Mouse (Mus musculus) myocyte (in vitro differentiated cells): ENCODE results near the gene Unc5c. TPM values are rescaled to one million over a fixed set of nuclear protein-coding genes. Genes with fewer than 3 reads are reported as not detected.

ENCODE experiments used
- H3K27me3 ChIP-seq: one replicate; pipeline ENCODE4 v1.6.1; 2011; ENCODE audit not compliant: control insufficient read depth, insufficient read depth, insufficient read length
- H3K36me3 ChIP-seq: one replicate; pipeline ENCODE4 v1.6.1; 2011; ENCODE audit not compliant: control insufficient read depth, insufficient read depth
- H3K4me2 ChIP-seq: one replicate; pipeline ENCODE4 v1.6.1; 2011; ENCODE audit warnings: low read depth, control low read depth
- H3K4me3 ChIP-seq: one replicate; pipeline ENCODE4 v1.5.1; 2011; ENCODE audit warnings: mild to moderate bottlenecking, control low read depth, moderate library complexity
- H3K79me2 ChIP-seq: one replicate; pipeline ENCODE4 v1.6.1; 2011; ENCODE audit not compliant: control insufficient read depth, insufficient read depth
- H3ac ChIP-seq: one replicate; pipeline ENCODE4 v1.6.1; 2011; ENCODE audit not compliant: control insufficient read depth, insufficient read length
- CEBPB ChIP-seq: IDR thresholded peaks from 2 replicates; pipeline ENCODE4 v1.6.1; 2011; ENCODE audit warnings: mild to moderate bottlenecking, moderate library complexity; ENCODE audit not compliant: poor library complexity, insufficient read depth, severe bottlenecking
- E2F4 ChIP-seq: IDR thresholded peaks from one replicate; pipeline ENCODE4 v1.6.1; 2011; ENCODE audit warnings: mild to moderate bottlenecking, control low read depth, moderate library complexity; ENCODE audit not compliant: insufficient read depth
- MAX ChIP-seq: IDR thresholded peaks from one replicate; pipeline ENCODE4 v1.6.1; 2011; ENCODE audit warnings: low read depth, mild to moderate bottlenecking, control low read depth
- MYOD1 ChIP-seq, 3 experiments: IDR thresholded peaks; one replicate each; pipeline ENCODE4 v1.6.1; 2011; ENCODE audit warnings: control low read depth in 2 of 3, low read depth in 2 of 3, mild to moderate bottlenecking in 2 of 3, moderate library complexity in 1 of 3; ENCODE audit not compliant: insufficient read length in 2 of 3, control insufficient read depth in 1 of 3
- MYOG ChIP-seq, 3 experiments: IDR thresholded peaks; one replicate each; pipeline ENCODE4 v1.6.1; 2011; ENCODE audit warnings: control low read depth in 2 of 3, low read depth in 2 of 3, mild to moderate bottlenecking in 2 of 3; ENCODE audit not compliant: insufficient read length in 2 of 3, control insufficient read depth in 1 of 3, insufficient read depth in 1 of 3
- POLR2A ChIP-seq: IDR thresholded peaks from one replicate; pipeline ENCODE4 v1.6.1; 2011; ENCODE audit warnings: low read depth, mild to moderate bottlenecking, control low read depth, moderate library complexity; ENCODE audit not compliant: insufficient read length
- POLR2AphosphoS2 ChIP-seq: IDR thresholded peaks from one replicate; pipeline ENCODE4 v1.6.1; 2011; ENCODE audit warnings: low read depth, control low read depth; ENCODE audit not compliant: insufficient read length
- REST ChIP-seq: IDR thresholded peaks from one replicate; pipeline ENCODE4 v1.6.1; 2011; ENCODE audit warnings: mild to moderate bottlenecking, control low read depth, moderate library complexity; ENCODE audit not compliant: insufficient read depth, insufficient read length
- SRF ChIP-seq: IDR thresholded peaks from one replicate; pipeline ENCODE4 v1.6.1; 2011; ENCODE audit warnings: low read depth; ENCODE audit not compliant: control insufficient read depth, insufficient read length
- TCF12 ChIP-seq: IDR thresholded peaks from one replicate; pipeline ENCODE4 v1.6.1; 2011; ENCODE audit warnings: mild to moderate bottlenecking, control low read depth; ENCODE audit not compliant: poor library complexity, insufficient read depth, severe bottlenecking
- TCF3 ChIP-seq: IDR thresholded peaks from one replicate; pipeline ENCODE4 v1.6.1; 2011; ENCODE audit warnings: low read depth, control low read depth; ENCODE audit not compliant: insufficient read length
- USF1 ChIP-seq: IDR thresholded peaks from one replicate; pipeline ENCODE4 v1.6.1; 2011; ENCODE audit warnings: low read depth, mild to moderate bottlenecking, control low read depth, moderate library complexity
- polyA plus RNA-seq: library from polyadenylated mRNA; unstranded; fragments of >200 nt; fragmentation: generic; extraction: Trizol; gene quantifications from one replicate; pipeline ENCODE4 v1.2.1, GENCODE M21; 2012; ENCODE audit warnings: missing spikeins

Gene Unc5c
- polyA plus RNA-seq, 1 experiment: 1.00 TPM

DNA sequence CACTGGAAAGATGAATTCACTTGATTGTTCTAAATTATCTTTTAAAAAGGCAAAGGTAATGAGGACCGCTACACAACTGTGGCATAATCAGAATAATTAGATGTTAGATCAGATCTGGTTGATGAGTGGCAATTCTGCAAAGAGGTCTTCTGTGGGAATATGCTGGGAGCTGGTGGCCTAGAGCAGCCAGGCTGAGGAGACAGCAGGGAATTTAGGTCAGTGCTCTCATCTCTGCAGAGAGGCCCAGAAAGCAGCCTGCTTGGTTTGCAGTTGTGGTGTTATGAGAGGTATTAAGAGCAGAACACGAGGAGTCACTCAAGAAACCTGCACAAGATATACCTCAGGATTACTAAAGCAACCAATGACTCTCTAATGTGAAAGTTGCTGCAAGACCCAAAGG, 133.9 kb downstream of the Unc5c start:
- no peaks in the 10 kb centered on the region for H3K27me3 ChIP-seq
- H3K36me3 ChIP-seq: no peaks in the 10 kb centered on the region
- TF ChIP-seq SRF (no peak), POLR2AphosphoS2 (no peak), TCF3 (no peak), MYOD1 (IDR thresholded peaks at IDR 0.05; ENCODE audit: control insufficient read depth in 1 of 3, insufficient read length in 2 of 3, low read depth in 2 of 3) (no peak), POLR2A (no peak), REST (no peak), MYOG (IDR thresholded peaks at IDR 0.05; ENCODE audit: control insufficient read depth in 1 of 3, insufficient read depth in 1 of 3, insufficient read length in 2 of 3, low read depth in 2 of 3) (no peak), MAX (no peak)
- H3K4me2 ChIP-seq: no peak overlapping the region
- no peak overlapping the region for H3ac ChIP-seq
- no peaks in the 10 kb centered on the region for H3K79me2 ChIP-seq
- no peak overlapping the region for H3K4me3 ChIP-seq

- Histone ChIP-seq H3K4me3 (no peak overlapping the region), H3K79me2 (no peaks in the 10 kb centered on the region)
- TF ChIP-seq CEBPB: no peak
- no peak for TF ChIP-seq POLR2AphosphoS2
- no peak for TF ChIP-seq MAX
- TF ChIP-seq MYOD1 (IDR thresholded peaks at IDR 0.05; ENCODE audit: control insufficient read depth in 1 of 3, insufficient read length in 2 of 3, low read depth in 2 of 3): no peak
- TF ChIP-seq USF1: no peak
- TF ChIP-seq REST: no peak
- no peak for TF ChIP-seq SRF
- TF ChIP-seq TCF3: no peak
- no peak for TF ChIP-seq MYOG (IDR thresholded peaks at IDR 0.05; ENCODE audit: control insufficient read depth in 1 of 3, insufficient read depth in 1 of 3, insufficient read length in 2 of 3, low read depth in 2 of 3)
- no peak for TF ChIP-seq E2F4
- no peak for TF ChIP-seq POLR2A
- no peak for TF ChIP-seq TCF12
These were observed 136.1 kb downstream of the Unc5c start for GRCm38 (mm10) chr3:141601072-141601549.

GRCm38 (mm10) chr3:141616718-141617117, 151.7 kb downstream of the Unc5c start:
- Histone ChIP-seq H3K4me3 (no peak overlapping the region), H3K36me3 (no peaks in the 10 kb centered on the region), H3K79me2 (no peaks in the 10 kb centered on the region), H3ac (no peak overlapping the region), H3K4me2 (no peak overlapping the region), H3K27me3 (no peaks in the 10 kb centered on the region)
- TF ChIP-seq POLR2AphosphoS2 (no peak), CEBPB (no peak), MAX (no peak), USF1 (no peak), REST (no peak), E2F4 (no peak), MYOG (IDR thresholded peaks at IDR 0.05; ENCODE audit: control insufficient read depth in 1 of 3, insufficient read depth in 1 of 3, insufficient read length in 2 of 3, low read depth in 2 of 3) (no peak), TCF3 (no peak), TCF12 (no peak), POLR2A (no peak), MYOD1 (IDR thresholded peaks at IDR 0.05; ENCODE audit: control insufficient read depth in 1 of 3, insufficient read length in 2 of 3, low read depth in 2 of 3) (no peak), SRF (no peak)

More at GRCm38 (mm10) chr3:141601072-141601549, 136.1 kb downstream of the Unc5c start:
- Histone ChIP-seq H3K36me3 (no peaks in the 10 kb centered on the region), H3ac (no peak overlapping the region), H3K27me3 (no peaks in the 10 kb centered on the region), H3K4me2 (no peak overlapping the region)

- Histone ChIP-seq H3K27me3 (no peaks in the 10 kb centered on the region), H3K4me2 (no peak overlapping the region), H3ac (no peak overlapping the region), H3K79me2 (no peaks in the 10 kb centered on the region), H3K36me3 (no peaks in the 10 kb centered on the region), H3K4me3 (no peak overlapping the region)
- TF ChIP-seq MYOG (IDR thresholded peaks at IDR 0.05; ENCODE audit: control insufficient read depth in 1 of 3, insufficient read depth in 1 of 3, insufficient read length in 2 of 3, low read depth in 2 of 3): no peak
- no peak for TF ChIP-seq USF1
- TF ChIP-seq TCF12: no peak
- TF ChIP-seq SRF: no peak
- no peak for TF ChIP-seq E2F4
- no peak for TF ChIP-seq MAX
- no peak for TF ChIP-seq POLR2AphosphoS2
- TF ChIP-seq TCF3: no peak
- no peak for TF ChIP-seq CEBPB
- TF ChIP-seq REST: no peak
These were observed 153.7 kb downstream of the Unc5c start for GRCm38 (mm10) chr3:141618675-141619074.

DNA sequence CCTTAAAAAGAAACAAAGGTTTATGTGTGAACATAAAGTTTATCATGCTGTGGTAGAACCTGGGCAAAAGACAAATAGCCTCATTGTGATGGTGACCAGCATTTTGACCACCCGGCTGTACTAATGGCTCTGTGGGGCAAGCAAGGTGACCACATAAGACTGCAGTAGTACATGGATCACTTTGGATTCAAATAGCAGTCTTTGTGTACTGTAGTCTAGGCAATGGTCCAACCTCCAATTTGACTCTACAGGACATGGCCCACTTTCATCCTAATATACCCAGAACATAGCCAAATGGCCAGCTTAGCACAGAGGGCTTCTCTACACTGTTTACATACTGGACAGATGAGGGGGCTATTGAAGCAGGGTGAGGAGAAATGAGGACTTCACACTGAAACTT, 156.5 kb downstream of the Unc5c start:
- H3K27me3 ChIP-seq: no peaks in the 10 kb centered on the region
- no peak overlapping the region for H3K4me3 ChIP-seq
- H3K4me2 ChIP-seq: no peak overlapping the region
- H3K79me2 ChIP-seq: no peaks in the 10 kb centered on the region
- H3ac ChIP-seq: no peak overlapping the region
- TF ChIP-seq CEBPB (no peak), POLR2A (no peak), SRF (no peak), TCF3 (no peak), MYOD1 (IDR thresholded peaks at IDR 0.05; ENCODE audit: control insufficient read depth in 1 of 3, insufficient read length in 2 of 3, low read depth in 2 of 3) (no peak), MYOG (IDR thresholded peaks at IDR 0.05; ENCODE audit: control insufficient read depth in 1 of 3, insufficient read depth in 1 of 3, insufficient read length in 2 of 3, low read depth in 2 of 3) (no peak), E2F4 (no peak), USF1 (no peak), MAX (no peak), TCF12 (no peak), POLR2AphosphoS2 (no peak), REST (no peak)
- no peaks in the 10 kb centered on the region for H3K36me3 ChIP-seq
